Mouse (Mus musculus) liver, embryonic 12.5 days (tissue): Measurements from ENCODE around the gene Fgg. TPM values are rescaled to one million over a fixed set of nuclear protein-coding genes. Genes with fewer than 3 reads are reported as not detected.

Source experiments
- ATAC-seq: fragments of 200-750 bp; cut with Nextera tagmentation; 2 replicates; pipeline ENCODE4 v1.8.0; 2017; ENCODE audit warnings: moderate number of reproducible peaks, mild to moderate bottlenecking, moderate library complexity
- H3K27ac ChIP-seq: fragments of 300-500 bp; sonication (generic); 2 replicates; pipeline ENCODE4 v1.5.1; 2016; ENCODE audit warnings: mild to moderate bottlenecking
- H3K27me3 ChIP-seq: fragments of 300-500 bp; sonication (generic); replicated peaks from 2 replicates; pipeline ENCODE4 v1.6.1; 2016; ENCODE audit warnings: mild to moderate bottlenecking, moderate library complexity
- H3K36me3 ChIP-seq: fragments of 300-500 bp; sonication (generic); 2 replicates; pipeline ENCODE4 v1.6.1; 2016; ENCODE audit warnings: mild to moderate bottlenecking, moderate library complexity
- H3K4me1 ChIP-seq: fragments of 300-500 bp; sonication (generic); 2 replicates; pipeline ENCODE4 v1.6.1; 2016
- H3K4me2 ChIP-seq: fragments of 300-500 bp; sonication (generic); 2 replicates; pipeline ENCODE4 v1.6.1; 2016; ENCODE audit warnings: mild to moderate bottlenecking, moderate library complexity
- H3K4me3 ChIP-seq: fragments of 300-500 bp; sonication (generic); 2 replicates; pipeline ENCODE4 v1.5.1; 2016; ENCODE audit warnings: mild to moderate bottlenecking, moderate library complexity
- H3K9ac ChIP-seq: fragments of 300-500 bp; sonication (generic); 2 replicates; pipeline ENCODE4 v1.6.1; 2016; ENCODE audit warnings: mild to moderate bottlenecking, moderate library complexity
- H3K9me3 ChIP-seq: fragments of 300-500 bp; sonication (generic); replicated peaks from 2 replicates; pipeline ENCODE4 v1.6.1; 2016; ENCODE audit warnings: mild to moderate bottlenecking, moderate library complexity
- WGBS: fragments of 180-500 bp; shearing (Covaris S2); methylation state at CpG from one replicate; pipeline ENCODE4 v1.1.7; 2016; ENCODE audit not compliant: insufficient replicate concordance; 5-methylcytosine and 5-hydroxymethylcytosine counted together
- polyA plus RNA-seq: library from polyadenylated mRNA; unstranded; fragments of >200 nt; fragmentation: Nextera tagmentation; extraction: Ambion mirVana; gene quantifications from 2 replicates; pipeline ENCODE4 v1.2.1, GENCODE M21; 2016

Fgg gene
- polyA plus RNA-seq, 1 experiment from 2014 or later, result 179 TPM

DNA sequence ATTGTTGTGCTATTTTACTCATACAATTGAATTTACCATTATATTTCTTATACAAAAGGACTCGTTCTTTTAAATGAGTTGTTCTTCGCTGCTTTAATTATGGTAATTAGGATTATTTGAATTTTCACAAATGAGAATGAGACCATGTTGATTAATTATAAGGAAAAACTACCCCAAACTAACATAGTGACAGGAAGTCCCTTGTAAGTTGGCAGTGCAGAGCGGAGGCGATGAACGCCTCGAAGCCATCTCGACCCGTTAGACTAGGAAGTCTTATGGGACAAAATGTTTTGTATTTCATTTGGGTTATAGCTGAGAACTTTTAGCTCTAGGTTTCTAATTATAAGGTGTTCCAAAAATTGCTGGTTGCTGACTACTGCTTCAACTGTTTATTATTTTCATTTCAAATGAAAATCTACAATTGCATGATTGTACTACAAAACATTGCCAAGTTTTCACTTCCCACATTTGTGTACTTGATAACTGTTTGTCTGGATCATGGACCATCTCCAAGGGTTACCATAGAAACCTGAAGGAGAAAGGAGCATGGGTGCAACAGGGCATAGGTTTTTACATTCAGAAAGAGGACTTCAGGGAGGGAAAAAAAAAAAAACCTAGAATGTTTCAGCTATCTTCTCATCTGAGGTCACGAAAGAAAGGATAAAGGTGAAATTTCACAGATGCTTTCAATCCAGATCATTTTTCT is 20.2 kb downstream of the Fgg start:
- H3K9ac ChIP-seq, result no peak overlapping the region
- WGBS, result 71% methylated on average over 9 of the region's 9 CpGs
- H3K9me3 ChIP-seq, result no peaks in the 10 kb centered on the region
- no peaks in the 10 kb centered on the region for H3K27me3 ChIP-seq
- H3K4me1 ChIP-seq, result no peaks in the 10 kb centered on the region
- H3K4me2 ChIP-seq, result peak overlapping the region; percentile 42
- peak overlapping the region; percentile 19; the same call in 1 of the 2 replicates for H3K4me3 ChIP-seq
- no peak overlapping the region for H3K27ac ChIP-seq
- no peak for ATAC-seq
- H3K36me3 ChIP-seq, result 0 out of 2 replicates have a peak, but pooled peaks cover under 1% of the 10 kb centered on the region

GRCm38 (mm10) chr3:83030331-83030730 is 22.8 kb downstream of the Fgg start:
- no peak overlapping the region for H3K9ac ChIP-seq
- H3K27ac ChIP-seq, result no peak overlapping the region
- no peaks in the 10 kb centered on the region for H3K4me1 ChIP-seq
- no peak overlapping the region for H3K4me2 ChIP-seq
- WGBS, result 76% methylated on average over 4 of the region's 4 CpGs
- H3K27me3 ChIP-seq, result no peaks in the 10 kb centered on the region
- 0 out of 2 replicates have a peak, but pooled peaks cover 5% of the 10 kb centered on the region for H3K36me3 ChIP-seq
- H3K9me3 ChIP-seq, result no peaks in the 10 kb centered on the region
- no peak overlapping the region for H3K4me3 ChIP-seq
- ATAC-seq, result no peak

DNA sequence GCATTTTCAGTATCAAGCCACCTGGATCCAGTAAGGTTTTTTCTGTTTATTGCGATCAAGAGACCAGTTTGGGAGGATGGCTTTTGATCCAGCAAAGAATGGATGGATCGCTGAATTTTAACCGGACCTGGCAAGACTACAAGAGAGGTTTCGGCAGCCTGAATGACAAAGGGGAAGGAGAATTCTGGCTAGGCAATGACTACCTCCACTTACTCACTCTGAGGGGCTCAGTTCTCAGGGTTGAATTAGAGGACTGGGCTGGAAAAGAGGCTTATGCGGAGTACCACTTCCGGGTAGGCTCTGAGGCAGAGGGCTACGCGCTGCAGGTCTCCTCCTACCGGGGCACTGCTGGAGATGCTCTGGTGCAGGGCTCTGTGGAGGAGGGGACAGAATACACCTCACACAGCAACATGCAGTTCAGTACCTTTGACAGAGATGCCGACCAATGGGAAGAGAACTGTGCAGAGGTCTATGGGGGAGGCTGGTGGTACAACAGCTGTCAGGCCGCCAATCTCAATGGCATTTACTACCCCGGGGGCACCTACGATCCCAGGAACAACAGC is 25.3 kb downstream of the Fgg start:
- no peak overlapping the region for H3K4me3 ChIP-seq
- 49% methylated on average over 13 of the region's 13 CpGs for WGBS
- H3K36me3 ChIP-seq, result 0 out of 2 replicates have a peak, but pooled peaks cover 5% of the 10 kb centered on the region
- H3K9me3 ChIP-seq, result no peaks in the 10 kb centered on the region
- H3K27ac ChIP-seq, result no peak overlapping the region
- H3K27me3 ChIP-seq, result no peaks in the 10 kb centered on the region
- no peaks in the 10 kb centered on the region for H3K4me1 ChIP-seq
- no peak for ATAC-seq
- no peak overlapping the region for H3K4me2 ChIP-seq
- H3K9ac ChIP-seq, result no peak overlapping the region

- H3K9me3 ChIP-seq, result no peaks in the 10 kb centered on the region
- no peak overlapping the region for H3K9ac ChIP-seq
- H3K4me1 ChIP-seq, result no peaks in the 10 kb centered on the region
- H3K4me3 ChIP-seq, result no peak overlapping the region
- ATAC-seq, result no peak
- 73% methylated on average over 8 of the region's 8 CpGs for WGBS
- H3K4me2 ChIP-seq, result no peak overlapping the region
- no peaks in the 10 kb centered on the region for H3K27me3 ChIP-seq
- H3K36me3 ChIP-seq, result 0 out of 2 replicates have a peak, but pooled peaks cover 5% of the 10 kb centered on the region
- H3K27ac ChIP-seq, result no peak overlapping the region
These were observed 26.3 kb downstream of the Fgg start for GRCm38 (mm10) chr3:83033801-83034200.

DNA sequence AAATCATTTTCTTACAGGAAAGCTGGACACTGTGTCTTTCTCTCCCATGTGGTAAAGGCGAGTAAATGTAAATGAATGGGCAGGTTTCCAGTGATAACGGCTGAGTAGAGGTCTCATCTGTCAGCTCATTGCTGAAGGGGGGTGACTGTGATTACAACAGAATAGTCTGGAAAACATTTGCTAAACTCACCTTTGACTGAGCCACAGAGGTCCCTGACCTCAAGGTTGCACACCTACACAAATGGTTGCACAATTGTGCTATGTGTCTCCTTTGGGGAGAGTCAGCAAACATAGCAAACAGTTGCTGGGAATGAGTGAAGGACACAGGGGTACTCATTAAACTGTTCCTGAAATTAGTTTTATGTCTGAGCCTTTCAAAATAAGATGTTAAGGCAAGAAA is 31.3 kb downstream of the Fgg start:
- Histone ChIP-seq H3K9me3 (no peaks in the 10 kb centered on the region), H3K36me3 (no peaks in the 10 kb centered on the region; the same call in 1 of the 2 replicates), H3K4me2 (0 out of 2 replicates have a peak overlapping the region, but pooled peaks have one; percentile 13), H3K9ac (no peak overlapping the region), H3K27ac (peak overlapping the region; percentile 56), H3K4me1 (no peaks in the 10 kb centered on the region), H3K27me3 (no peaks in the 10 kb centered on the region), H3K4me3 (no peak overlapping the region)
- WGBS, result 44% methylated on average over 2 of the region's 2 CpGs
- ATAC-seq, result peak; percentile 69

- Histone ChIP-seq H3K27ac (0 out of 2 replicates have a peak overlapping the region, but pooled peaks have one; percentile 56), H3K9ac (no peak overlapping the region), H3K9me3 (no peaks in the 10 kb centered on the region), H3K36me3 (no peaks in the 10 kb centered on the region; the same call in 1 of the 2 replicates), H3K4me3 (no peak overlapping the region), H3K4me2 (no peak overlapping the region), H3K4me1 (no peaks in the 10 kb centered on the region), H3K27me3 (no peaks in the 10 kb centered on the region)
- 51% methylated on average over 4 of the region's 4 CpGs for WGBS
- peak; percentile 64 for ATAC-seq
These were observed 32.1 kb downstream of the Fgg start for GRCm38 (mm10) chr3:83039666-83040065.

GRCm38 (mm10) chr3:83042451-83042850 is 34.9 kb downstream of the Fgg start:
- ATAC-seq, result no peak
- Histone ChIP-seq H3K4me2 (no peak overlapping the region), H3K27ac (no peak overlapping the region), H3K4me3 (no peak overlapping the region), H3K4me1 (no peaks in the 10 kb centered on the region), H3K36me3 (no peaks in the 10 kb centered on the region; the same call in 1 of the 2 replicates), H3K9ac (no peak overlapping the region), H3K9me3 (no peaks in the 10 kb centered on the region), H3K27me3 (no peaks in the 10 kb centered on the region)
- 69% methylated on average over 5 of the region's 5 CpGs for WGBS

- Histone ChIP-seq H3K36me3 (no peaks in the 10 kb centered on the region; the same call in 1 of the 2 replicates), H3K4me2 (0 out of 2 replicates have a peak overlapping the region, but pooled peaks have one; percentile 6), H3K9me3 (no peaks in the 10 kb centered on the region), H3K4me1 (no peaks in the 10 kb centered on the region), H3K4me3 (no peak overlapping the region), H3K27ac (no peak overlapping the region), H3K9ac (no peak overlapping the region), H3K27me3 (no peaks in the 10 kb centered on the region)
- 65% methylated on average over 11 of the region's 11 CpGs for whole genome bisulfite sequencing
- ATAC-seq, result no peak
These were observed 39.1 kb downstream of the Fgg start for GRCm38 (mm10) chr3:83046649-83047048.

DNA sequence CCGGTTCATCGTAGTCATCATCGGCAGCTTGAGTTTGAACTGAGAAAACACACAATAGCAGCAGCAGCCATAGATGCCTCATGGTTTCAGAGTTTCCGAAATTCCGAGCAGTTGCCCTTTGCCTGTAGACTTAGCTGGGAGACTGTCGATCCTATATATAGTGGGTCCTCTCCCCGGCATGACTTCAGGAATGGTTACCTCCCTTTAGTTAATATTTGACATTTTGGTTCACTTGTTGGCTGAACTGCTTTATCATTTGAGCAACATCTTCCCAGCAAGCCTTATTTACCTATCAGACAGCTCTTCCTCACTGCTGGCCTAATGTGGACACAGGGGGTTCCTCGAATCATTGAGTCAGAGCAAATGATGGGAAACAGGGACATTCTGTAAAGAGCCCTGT is 42.2 kb downstream of the Fgg start, which contains the start of gene Fgb:
TSS of gene Fgb (minus strand) at position 184 of the 400 bp plus-strand sequence.
- H3K9ac ChIP-seq, result no peak within 1 kb of the TSS
- 68% methylated on average over 8 of the region's 8 CpGs for WGBS
- no peak within 1 kb of the TSS for H3K4me2 ChIP-seq
- no peak within 1 kb of the TSS for H3K27ac ChIP-seq
- H3K36me3 ChIP-seq, result no peaks in the 10 kb centered on the region
- no peaks in the 10 kb centered on the region for H3K9me3 ChIP-seq
- H3K4me3 ChIP-seq, result peak within 1 kb of the TSS; percentile 40
- H3K27me3 ChIP-seq, result no peaks in the 10 kb centered on the region
- ATAC-seq, result peak; percentile 55
- peaks cover 17% of the 10 kb centered on the region for H3K4me1 ChIP-seq

- Histone ChIP-seq H3K4me2 (no peak overlapping the region), H3K9me3 (no peaks in the 10 kb centered on the region), H3K4me1 (peaks cover 18% of the 10 kb centered on the region), H3K4me3 (no peak overlapping the region), H3K36me3 (no peaks in the 10 kb centered on the region), H3K9ac (no peak overlapping the region), H3K27me3 (no peaks in the 10 kb centered on the region), H3K27ac (no peak overlapping the region)
- no peak for ATAC-seq
- 77% methylated on average over 5 of the region's 5 CpGs for WGBS
These were observed 43.1 kb downstream of the Fgg start for GRCm38 (mm10) chr3:83050661-83051060.

GRCm38 (mm10) chr3:83052102-83052501 is 44.6 kb downstream of the Fgg start:
- H3K4me3 ChIP-seq, result no peak overlapping the region
- H3K9ac ChIP-seq, result no peak overlapping the region
- H3K9me3 ChIP-seq, result no peaks in the 10 kb centered on the region
- no peaks in the 10 kb centered on the region for H3K27me3 ChIP-seq
- H3K27ac ChIP-seq, result no peak overlapping the region
- no peak for ATAC-seq
- WGBS, result 69% methylated on average over 5 of the region's 5 CpGs
- H3K4me2 ChIP-seq, result no peak overlapping the region
- peaks cover 31% of the 10 kb centered on the region for H3K4me1 ChIP-seq
- peaks cover 5% of the 10 kb centered on the region for H3K36me3 ChIP-seq

DNA sequence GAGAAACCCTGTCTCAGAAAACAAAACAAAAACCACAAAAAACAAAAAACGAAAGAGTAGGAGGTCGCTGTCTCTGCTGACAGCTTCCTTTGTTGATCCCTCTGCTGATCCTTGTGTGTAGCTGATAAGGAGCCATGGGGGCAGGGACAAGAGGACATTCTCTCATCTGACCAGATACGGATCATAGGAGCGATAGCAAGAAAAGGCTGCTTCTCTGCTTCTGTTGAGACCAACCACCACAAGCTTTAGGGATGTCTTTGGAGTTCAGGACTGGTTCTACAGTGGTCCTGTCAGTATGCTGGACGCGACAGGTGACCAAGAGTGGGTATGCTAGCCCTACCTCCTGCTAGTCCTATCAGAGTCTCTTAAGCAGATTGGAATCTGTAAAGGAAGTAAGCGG is 45.6 kb downstream of the Fgg start:
- Histone ChIP-seq H3K27ac (peak overlapping the region; percentile 20; the same call in 1 of the 2 replicates), H3K9ac (no peak overlapping the region), H3K4me1 (peaks cover 32% of the 10 kb centered on the region), H3K9me3 (no peaks in the 10 kb centered on the region), H3K4me3 (no peak overlapping the region), H3K4me2 (no peak overlapping the region), H3K36me3 (peaks cover 13% of the 10 kb centered on the region), H3K27me3 (no peaks in the 10 kb centered on the region)
- no peak for ATAC-seq
- 55% methylated on average over 7 of the region's 7 CpGs for WGBS
